Mouse (Mus musculus): ENCODE data around the gene Shisa2.
"Not testable (repeated sequence)": the region's sequence is repeated elsewhere in the genome, so short reads cannot be mapped to it uniquely, and the experiment has no call there.

Gene Shisa2

DNA sequence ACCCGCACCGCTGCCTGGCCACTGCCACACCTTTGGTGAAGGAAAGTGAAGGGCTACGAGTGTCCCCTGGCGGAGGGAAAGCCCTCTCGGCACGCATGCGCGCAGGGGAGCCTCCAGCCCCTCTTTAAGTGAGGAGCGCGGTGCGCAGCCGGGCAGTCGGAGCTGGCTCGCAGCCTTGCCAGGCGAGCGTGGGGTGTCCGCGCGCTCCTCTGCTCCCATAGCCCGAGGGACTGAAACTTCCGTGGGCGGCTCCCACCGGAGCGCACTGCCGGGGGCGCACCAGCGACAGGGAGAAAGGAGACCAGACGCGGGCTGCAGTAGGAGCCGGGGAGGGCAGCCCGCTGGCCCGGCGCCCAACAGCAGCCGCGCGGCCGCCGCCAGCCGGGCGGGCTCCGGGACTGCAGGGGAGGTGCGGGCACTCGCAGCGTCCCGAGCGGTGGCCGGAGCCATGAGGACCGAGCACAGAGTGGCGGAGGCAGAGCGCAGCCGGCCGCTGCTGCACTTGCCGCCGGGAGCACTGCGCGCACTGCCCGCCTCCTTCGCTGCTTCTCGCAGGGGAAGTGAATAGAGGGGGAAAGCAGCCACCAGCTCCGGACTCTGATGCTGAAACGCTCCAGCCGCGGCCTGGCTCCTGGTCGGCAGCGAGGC, at the start of gene Shisa2:
TSS of gene Shisa2 (plus strand) at position 151 of the 648 bp plus-strand sequence.
- DNase-seq: peak; percentile 94

DNA sequence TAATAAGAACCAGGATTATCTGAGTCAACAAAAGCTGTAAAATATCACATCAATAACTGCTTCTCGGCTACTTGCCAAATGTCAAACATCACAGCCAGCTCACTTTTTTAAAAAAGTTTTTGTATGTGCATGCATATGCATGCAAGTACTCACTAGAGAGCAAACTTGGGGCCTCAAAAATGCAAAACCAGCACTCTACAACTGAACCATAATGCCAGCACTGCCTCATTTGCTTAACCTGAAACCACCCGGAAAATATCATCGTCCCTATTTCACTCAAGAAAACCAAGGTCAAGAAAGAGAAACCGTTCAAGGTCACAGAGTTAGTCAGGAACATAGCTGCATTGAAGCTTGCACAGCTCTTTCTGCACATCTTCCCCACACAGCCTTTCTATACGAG, 48.7 kb upstream of the Shisa2 start:
- no peak for DNase-seq

DNA sequence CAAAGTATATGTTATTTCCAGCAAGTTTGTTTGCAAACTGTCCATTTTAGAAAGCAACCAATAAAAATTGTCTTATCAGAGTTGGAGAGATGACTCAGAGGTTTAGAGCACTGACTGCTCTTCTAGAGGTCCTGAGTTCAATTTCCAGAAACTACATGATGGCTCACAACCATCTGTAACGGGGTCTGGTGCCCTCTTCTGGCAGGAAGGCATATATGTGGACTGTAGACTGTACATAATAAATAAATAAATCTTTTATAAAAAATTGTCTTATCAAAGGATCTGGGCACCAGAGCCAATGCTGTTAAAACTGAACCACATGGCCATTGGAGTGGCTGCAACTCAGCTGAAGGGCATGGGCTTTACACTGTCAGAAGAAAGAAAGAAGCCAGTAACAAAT, 34.5 kb upstream of the Shisa2 start:
- no peak for DNase-seq

DNA sequence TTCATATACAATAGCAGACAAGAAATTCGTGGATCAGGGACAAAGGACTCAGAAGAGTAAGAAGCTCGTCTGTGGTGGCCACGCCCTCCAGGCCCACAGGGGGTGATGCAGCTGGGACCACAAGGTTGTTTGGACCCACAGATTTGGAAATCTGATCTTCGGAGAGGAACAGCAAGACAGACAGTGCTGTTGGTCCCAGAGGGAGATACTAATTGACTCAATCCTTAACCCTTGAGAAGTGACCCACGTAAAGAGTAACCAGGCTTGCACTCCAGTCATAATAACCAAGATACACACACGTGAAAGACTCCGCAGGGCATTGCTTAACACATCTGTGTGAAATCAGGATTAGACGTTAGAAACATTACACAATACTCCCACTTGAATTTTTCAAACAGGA, 33.2 kb upstream of the Shisa2 start:
- DNase-seq: no peak

DNA sequence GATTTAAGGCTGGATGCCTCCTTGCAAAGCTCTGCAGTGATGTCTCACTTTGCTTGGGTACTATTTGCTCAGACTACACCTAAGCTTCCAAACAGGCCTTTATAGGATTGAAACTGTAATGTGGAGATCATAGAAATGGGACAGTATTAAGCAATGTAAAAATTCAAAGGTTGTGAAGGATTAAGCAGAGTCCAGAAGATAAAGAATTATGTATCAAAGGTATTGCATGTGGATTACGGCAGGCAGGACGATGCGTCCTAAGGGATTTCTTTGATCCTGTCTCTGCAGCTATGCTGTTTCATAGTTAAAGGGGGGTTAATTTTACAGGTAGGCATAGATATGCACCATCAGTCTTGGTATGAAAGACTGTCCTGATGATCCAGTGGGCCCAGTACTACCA, 32.5 kb upstream of the Shisa2 start:
- DNase-seq: no peak

DNA sequence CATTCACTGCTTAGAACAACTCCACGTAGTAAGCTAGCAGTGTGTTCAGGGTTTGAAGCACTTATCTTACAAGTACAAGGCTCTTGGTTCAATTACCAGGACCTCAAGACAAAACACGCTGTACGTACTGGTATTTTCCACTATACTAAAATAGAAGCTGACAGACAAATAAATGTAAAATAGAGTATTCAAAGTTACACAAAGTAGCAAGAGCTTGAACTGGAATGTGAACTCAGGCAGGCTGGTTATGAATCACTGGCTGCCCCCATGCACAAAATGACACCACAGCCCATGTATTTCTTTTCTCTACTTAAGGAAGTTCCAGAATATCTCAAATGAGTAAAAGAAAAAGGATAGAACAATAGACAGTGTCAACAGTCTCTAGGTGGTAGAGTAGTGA, 30.1 kb upstream of the Shisa2 start:
- no peak for DNase-seq

DNA sequence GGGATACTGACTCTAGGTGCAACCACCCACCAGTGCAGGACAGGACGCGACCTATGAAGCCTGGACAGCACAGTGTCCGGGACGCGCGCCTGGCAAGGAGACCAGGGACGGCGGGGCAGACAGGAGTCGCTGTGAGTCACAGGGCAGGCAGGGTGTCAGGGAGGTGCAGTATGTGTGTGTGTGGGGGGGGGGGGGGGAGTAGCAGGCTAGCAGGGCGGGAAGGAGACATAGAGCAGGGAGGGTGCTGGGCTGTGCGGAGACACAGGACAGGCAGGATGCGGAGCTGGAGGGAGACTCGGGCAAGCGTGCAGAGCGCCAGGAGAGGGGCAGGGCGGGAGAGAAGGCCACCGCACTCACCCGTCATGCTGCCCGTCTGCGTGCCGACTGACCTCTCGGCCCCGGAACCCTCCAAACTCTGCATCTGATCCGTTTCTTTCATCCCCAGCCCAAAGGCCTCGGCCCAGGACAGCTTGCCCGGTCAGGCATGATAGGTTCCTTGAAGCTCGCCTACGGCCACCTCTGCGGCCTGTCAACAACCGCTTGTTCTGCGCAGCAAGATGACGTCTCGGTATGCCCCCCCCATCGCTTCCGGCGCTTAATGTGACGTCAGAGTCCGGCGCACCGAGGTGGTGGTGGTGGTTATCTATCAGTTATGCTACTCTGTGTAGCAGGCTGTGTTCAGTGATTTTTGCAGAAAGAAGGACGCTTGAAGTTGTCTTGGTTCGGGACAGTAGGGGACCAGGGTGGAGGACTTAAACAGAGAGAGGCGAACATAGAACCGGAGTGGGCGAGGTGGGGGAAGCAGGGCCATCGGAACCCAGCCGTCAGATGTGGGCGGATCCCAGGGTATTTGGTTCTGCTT, 27.5 kb upstream of the Shisa2 start, which contains the start of gene Cdadc1:
TSS of gene Cdadc1 (minus strand) at position 562 of the 862 bp plus-strand sequence.
- DNase-seq: peak; percentile 90

DNA sequence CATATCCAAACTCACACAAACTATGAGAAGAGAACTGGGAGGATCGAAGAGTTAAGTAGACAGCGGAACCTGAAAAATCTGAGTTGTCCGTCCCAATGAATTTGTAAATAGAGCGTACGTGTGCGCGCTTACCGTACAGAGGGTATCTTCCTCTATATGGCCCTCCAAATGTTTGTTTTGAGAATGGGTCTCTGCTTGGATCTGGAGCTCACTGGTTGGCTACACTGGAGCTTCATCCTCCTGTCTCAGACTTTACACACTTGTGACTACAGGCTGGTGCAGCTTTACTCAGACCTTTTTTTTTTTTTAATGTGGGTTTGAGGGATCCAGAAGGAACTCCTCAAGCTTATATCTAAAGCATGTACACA, 26.9 kb upstream of the Shisa2 start:
- no peak for DNase-seq

DNA sequence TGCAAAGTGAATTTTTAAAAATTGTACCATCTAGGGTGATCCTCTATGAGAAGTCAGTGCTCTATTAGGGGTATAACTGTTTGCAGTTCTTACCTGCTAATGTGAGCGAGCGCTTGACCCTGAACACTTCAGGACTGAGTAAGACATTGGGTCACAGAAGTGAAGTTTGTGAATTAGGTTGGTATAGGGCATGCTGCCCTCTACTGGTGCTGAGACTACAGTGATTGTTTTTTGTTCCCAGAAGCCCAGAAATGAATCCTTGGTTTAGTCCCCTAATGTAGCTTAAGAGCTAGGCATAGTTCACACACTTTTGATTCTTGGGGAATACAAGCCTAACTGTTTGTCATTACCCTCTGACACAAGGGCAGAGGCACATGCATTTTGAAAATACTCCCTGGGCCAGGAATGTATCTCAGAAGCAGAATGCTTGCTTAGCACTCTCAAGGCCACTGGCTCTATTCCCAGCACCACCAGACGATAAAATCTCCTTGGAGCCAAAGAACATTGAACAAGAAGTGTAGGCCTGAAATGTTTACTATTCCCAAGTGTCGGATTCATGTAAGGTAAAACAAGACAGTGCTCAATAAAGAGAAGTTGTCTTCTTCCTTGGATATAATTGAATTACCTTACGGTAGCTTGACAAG, 21.0 kb upstream of the Shisa2 start:
- peak; percentile 50 for DNase-seq

DNA sequence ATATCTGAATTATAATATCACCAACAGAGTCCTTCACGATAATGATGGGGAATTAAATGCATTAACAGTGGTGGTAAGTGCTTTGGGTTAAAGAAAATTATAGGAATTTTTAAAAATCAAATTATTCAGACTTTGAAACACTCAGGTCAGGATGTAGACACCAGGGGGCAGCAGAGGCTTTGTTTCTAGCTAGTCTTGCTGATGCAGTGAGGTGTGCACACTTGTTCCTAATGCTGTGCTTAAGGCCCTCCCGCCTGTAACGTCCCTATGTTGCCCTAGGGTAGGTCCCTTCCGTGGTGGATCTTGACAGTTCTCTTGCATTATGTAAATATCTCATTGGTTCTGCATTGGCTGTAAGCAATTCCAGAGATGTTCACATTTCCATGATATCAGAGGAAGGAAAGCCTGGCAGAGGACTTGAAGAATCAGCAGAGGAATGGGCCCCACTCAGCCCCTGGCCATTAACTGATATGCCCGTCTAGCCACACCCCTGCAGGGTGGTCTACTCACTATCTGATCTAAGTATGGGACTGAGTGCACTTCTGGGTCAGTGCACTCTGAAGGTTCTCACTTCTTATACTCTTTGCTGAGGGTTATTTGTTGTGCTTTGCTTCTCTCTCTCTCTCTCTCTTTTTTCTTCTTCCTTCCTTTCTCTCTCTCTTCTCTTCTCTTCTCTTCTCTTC, 19.3 kb upstream of the Shisa2 start:
- peak; percentile 77 for DNase-seq

DNA sequence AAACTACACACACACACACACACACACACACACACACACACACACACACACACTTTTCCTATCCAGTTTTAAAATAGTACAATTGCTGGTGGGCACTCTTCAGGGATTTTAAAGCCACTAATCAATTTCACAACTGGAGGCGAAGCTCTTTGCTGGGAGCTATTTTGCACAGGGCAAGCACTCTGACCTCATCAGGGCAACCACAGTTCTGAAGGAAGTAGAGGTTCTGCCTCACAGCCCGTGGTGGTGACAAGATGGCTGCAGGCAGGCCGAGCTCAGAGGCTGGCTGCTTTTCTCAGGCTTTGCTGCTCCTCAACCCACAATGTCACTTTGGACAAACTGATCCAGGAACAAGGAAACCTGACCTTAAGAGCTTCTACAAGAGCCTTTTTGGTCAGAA, 18.1 kb upstream of the Shisa2 start:
- DNase-seq: no peak

DNA sequence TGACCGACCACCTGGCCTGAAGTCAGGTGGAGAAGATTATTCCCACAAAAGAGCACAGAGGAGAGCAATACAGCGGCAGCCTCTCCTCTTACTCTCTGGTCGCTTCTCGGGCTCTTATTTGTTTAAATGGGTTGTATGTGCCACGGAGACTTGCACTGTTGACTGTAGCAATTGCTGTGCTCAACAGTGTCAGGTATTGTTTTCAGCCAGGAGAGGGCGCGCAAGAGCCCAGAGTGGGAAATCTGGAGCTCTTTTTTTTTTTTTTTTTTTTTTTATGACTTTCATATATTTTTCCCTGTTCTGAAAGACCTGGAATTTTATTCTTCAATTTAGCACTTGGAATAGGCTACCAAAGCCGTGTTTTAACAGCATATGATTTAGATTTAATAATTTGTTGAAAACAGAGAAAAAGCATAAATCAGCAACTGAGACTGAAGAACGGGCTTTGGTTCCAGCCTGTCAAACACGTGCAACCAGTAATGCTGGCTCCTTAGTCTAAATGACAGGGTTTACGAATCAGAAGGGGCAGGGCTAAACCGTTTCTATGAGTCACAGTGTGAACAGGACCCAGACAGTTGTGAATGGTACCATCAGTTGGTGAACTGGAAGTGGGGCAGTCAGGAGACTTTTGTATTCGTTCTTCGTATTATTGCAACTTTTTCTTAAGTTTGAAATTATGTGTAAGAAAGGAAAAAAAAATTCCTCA, 12.0 kb upstream of the Shisa2 start:
- peak; percentile 74 for DNase-seq

DNA sequence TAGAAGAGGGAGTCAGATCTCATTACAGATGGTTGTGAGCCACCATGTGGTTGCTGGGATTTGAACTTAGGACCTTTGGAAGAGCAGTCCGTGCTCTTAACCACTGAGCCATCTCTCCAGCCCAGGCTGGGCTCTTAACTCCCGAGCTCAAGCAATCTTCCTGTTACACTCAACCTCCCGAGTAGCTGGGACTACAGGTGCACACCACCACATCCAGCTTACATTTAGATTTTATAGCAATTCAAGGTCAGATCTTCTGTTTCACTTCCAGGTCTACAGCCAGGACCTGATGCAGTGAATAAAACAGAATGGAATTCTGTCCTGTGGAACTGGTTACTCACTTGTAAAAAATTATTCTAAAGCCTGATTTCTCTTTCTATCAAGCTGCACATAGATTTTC, 11.0 kb upstream of the Shisa2 start:
- DNase-seq: not testable (repeated sequence)

DNA sequence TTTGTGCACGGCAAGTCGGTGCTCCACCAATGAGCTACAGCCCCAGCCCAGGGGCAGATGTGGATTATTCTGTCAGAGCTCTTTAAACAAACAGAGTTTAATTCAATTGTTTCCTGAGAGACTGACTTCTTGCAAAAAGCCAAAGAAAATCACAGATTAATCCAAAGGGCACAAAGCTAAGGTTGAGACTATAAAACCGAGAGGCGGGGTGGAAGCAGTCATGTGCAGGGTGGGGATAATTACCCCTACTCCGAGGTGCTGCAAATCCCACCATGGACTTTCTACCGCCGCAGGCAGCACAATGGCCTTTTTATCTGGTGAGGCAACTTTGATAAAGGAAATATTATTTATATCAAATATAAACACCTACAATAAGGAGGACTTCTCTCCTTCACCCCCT, 8.3 kb upstream of the Shisa2 start:
- no peak for DNase-seq

DNA sequence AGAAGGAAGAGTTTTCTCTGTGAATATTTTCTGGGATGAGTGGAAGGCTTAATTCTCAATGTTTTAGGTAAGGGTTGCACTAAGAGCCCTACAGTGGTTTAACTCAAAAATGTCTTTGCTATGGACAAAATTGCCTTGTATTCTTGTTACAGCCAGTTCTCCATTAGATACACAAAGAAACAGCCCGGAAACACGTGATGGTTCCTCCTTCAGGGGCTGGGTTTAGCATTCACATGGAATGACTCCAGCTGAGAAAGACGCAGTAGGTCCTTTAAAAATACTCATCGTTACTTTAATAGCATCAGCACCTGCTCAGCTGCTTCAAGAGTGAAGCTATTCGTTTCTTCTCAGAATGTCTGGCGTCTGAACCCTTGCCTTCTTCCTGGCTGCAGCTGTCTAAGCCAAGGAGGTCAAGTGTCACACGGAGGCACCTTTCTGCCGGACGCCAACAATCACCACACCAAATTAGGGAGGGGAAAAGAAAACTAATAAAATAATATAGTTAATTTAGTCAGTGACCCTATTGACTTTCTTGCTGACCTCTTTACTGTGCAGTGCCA, 702 bp upstream of the Shisa2 start:
- peak; percentile 34 for DNase-seq

DNA sequence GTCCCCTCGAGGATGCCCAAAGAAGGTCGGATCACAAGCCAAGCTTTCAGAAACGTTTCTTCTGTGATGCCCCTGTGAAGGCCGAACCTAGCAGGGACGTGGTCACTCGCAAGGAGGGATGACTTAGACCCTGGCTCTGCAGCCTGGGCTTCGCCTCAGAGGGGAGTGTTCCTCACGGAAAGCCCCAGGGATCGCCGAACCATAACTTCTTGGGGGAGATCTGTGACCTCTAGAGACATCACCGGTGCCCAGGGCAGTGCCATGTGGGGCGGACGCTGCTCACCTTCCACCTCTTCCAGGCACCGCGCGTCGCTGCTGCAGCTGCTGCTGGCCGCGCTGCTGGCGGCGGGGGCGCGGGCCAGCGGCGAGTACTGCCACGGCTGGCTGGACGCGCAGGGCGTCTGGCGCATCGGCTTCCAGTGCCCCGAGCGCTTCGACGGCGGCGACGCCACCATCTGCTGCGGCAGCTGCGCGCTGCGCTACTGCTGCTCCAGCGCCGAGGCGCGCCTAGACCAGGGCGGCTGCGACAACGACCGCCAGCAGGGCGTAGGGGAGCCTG, 777 bp downstream of the Shisa2 start:
- DNase-seq: peak; percentile 86

DNA sequence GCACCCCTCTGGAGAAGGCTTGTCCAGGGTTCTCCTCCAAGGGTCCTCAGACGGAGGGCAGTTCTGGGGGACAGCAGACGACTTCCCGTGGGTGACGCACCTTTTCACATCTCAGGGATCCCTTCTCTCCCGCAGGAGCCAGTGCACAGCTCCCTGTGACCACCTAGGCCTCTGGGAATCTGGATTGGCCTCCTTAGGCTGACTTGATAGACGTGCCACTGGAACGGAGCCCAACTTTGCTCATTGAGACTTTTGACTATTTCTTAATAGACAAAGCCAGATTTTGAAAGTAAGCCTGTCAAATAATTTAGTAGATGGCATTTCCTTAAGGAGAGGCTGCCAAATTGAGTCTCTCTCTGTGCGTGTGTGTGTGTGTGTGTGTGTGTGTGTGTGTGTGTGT, 1.6 kb downstream of the Shisa2 start:
- DNase-seq: no peak

DNA sequence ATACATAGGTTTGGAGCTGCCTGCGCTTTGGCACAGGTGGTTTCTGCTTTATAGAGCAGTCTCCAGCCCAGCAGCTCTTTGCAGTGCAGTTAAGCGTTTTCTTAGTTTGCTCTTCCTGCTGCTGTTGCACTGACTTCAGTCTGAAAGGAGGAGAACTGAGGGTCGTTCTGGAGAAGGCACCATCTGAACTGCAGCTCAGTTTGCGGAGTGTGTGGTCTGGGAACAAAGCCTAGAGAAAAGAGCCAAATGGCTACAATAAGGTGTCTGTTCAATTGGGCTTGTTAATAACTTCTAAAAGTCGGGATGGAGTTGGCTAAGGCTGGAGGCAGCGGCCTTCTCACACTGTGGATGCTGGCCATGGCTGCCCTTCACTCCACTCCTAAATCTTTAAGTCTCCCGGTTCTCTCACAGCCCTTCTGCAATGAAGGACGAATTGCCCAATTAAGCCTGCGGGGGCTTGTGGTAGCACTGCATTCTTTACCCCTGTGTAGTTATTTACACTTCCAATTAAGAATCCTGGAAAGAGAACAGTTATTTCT, 2.1 kb downstream of the Shisa2 start:
- DNase-seq: no peak

DNA sequence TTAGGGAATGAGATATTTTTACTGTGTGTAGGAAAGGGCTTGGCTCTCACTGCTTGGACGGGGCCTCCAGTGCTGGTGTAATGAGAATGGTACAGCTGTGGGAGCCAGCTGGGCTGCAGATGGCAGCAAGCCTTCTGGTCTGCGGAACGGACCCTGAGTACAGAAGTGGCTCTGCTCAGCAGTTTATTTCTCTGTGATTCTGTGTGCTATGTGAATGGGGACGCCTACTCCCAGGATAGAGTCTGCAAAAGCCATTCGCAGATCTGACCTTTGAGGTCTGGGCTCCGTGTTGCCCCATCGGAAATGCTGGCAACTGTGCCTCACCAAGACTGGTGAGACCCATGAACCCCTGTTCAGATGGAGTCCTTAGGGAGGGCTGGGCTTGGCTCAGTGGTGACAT, 2.7 kb downstream of the Shisa2 start:
- DNase-seq: peak; percentile 68

DNA sequence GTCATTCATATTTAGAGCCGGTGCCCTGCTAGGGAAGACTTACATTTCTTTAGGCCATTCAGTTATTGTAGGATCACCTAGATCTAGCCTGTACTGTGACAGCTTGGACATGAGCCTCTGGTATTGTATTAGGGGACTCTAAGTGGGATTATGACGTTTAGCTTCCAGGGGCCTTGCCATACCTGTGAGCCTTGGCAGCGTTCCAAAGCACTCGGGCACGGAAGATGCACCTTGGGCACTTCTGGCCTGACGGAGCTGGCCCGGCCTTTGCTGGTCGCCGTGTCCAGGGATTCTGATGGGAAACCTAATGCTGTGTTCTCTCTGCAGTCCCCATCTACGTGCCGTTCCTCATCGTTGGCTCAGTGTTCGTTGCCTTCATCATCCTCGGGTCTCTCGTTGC, 4.2 kb downstream of the Shisa2 start:
- DNase-seq: no peak

DNA sequence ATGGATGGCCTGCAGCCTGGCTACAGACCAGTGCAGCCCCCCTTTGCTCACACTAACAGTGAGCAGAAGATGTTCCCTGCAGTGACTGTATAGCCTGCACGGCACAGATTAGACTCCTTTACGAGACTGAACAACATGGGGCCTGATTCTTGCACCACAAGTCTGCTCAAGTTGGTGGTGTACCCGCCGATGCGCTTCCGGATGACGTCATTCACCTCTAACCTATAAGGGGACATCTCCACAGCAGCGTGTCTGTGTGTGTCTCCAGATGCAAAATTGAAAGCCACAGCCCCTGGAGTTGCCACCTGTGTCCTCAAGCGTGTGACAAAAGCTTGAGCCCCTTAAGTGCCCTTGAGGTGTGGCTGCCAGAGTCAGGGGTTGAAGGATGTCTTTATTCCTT, 5.0 kb downstream of the Shisa2 start:
- no peak for DNase-seq

DNA sequence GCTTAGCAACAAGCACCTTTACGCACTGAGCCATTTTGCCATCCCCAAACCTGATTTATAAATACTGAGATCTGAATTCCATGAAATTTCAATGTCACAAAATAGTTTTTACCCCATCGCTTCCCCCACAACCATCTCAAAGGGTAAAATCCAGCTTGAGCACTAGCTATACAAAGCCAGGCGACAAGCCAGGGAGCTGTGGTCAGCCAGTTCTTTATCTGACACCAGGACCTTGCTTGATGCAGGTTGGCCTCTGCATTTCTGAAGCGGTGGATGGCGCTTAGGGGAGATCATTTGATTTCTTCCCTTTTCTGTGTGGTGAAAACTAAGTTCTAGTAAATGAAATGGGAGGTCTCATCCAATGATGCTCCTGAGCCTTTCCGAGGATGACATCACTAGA, 7.0 kb downstream of the Shisa2 start:
- DNase-seq: no peak
